Mouse (Mus musculus): ENCODE measurements at regions not wholly inside any gene's neighbourhood (a gene's known extent, or its start where the extent isn't known, plus 50 kb on each side); places are given as distances from the start of the nearest gene placed in this dataset.

DNA sequence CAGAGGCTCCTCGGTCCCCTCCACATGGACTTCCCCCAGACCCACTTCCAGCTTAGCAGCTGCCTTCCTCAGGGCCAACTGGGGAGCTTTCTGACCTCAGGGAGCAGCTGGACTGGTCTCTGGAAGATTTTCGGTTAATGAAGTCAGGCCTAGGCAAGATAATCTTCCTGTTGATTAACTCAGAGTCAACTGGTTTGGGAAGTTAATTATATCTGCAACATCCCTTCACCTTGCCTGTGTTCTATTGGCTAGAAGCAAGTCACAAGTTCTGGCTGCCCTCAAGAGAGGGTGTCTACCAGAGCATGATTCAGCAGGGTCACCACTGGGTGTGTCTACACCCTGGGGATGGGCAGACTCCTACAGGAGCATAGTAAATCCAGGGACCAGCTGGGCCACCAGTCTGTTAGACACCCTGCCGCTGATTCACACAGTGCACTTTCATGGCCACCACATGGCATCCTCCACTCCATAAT is 53.9 kb upstream of the Maml3 start:
- no peak for TF ChIP-seq GATA4 (IDR thresholded peaks at IDR 0.05; ENCODE audit: insufficient replicate concordance, low read length)

GRCm38 (mm10) chr3:52161688-52162087 is 56.8 kb upstream of the Maml3 start:
- no peak for TF ChIP-seq GATA4 (IDR thresholded peaks at IDR 0.05; ENCODE audit: insufficient replicate concordance, low read length)

GRCm38 (mm10) chr3:52163990-52164389 is 59.1 kb upstream of the Maml3 start:
- TF ChIP-seq GATA4 (IDR thresholded peaks at IDR 0.05; ENCODE audit: insufficient replicate concordance, low read length), result no peak

DNA sequence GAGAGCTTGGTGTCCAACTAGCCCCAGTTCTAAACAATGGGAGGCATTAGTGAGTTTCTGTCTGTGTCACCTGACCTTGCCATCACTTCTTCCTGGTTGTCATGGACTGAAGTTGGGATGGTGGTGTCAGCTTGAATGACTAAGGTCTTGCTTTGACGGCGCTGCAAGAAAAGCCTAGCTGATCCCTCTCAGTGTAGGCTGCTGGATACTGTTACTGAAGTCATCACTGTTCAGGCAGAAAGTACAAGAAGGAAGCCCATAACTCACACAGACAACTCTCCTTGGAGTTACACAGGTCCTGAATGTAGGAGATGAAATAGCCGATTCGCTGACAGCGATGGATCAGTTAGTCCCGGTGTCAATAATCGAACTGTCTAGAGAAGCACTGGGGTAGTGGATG is 62.5 kb upstream of the Maml3 start:
- no peak for TF ChIP-seq GATA4 (IDR thresholded peaks at IDR 0.05; ENCODE audit: insufficient replicate concordance, low read length)

DNA sequence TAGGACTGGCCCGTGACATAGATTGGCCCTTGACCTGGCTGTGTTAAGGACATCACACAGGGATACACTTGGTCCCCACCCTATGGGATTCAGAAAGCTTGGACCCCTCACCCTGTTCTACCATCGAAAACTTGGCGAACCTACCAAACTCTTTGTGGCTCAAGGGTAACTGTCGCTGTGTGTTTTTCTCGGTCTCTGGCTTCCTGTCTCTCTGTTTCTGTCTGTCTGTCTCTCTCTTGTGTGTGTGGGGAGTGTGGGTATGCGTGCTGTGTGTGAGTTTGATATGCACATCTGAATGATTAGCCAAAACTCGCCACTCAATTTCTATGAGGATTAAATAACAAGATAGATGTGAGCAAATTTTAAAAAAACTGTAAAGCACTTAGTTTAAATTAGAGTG is 66.0 kb upstream of the Maml3 start:
- no peak for TF ChIP-seq GATA4 (IDR thresholded peaks at IDR 0.05; ENCODE audit: insufficient replicate concordance, low read length)

DNA sequence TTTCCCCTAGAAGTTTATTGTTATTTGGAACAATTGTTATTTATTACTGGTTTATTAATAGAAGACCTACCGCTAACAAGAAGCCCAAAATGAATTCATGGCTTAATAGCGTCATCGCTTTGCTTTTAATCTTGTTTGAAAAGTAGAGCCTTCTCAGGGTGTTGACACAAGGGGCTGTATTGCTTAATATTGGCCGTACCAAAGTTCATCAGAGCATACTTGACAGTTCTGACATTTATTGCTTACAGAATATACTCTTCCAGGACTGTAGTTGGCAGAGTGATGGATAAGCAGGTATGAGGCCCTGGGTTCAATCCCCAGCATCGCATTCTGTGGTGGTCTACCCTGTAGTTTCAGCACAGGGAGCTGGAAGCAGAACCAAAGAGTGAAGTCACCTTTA is 66.4 kb upstream of the Maml3 start:
- no peak for TF ChIP-seq GATA4 (IDR thresholded peaks at IDR 0.05; ENCODE audit: insufficient replicate concordance, low read length)

DNA sequence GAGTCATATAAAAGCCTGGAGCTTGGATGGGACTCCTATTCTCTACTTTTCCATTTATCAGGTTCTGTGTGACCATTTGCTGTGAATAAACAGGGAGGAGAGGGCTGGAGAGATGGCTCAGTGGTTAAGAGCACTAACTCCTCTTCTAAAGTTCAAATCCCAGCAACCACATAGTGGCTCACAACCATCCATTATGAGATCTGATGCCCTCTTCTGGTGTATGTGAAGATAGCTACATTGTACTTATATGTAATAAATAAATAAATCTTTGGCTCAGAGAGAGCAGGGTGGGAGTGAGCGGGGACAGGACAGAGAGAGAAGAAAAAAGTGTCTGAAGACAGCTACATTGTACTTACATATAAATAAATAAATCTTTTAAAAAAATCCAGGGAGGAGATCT is 68.6 kb upstream of the Maml3 start:
- TF ChIP-seq GATA4 (IDR thresholded peaks at IDR 0.05; ENCODE audit: insufficient replicate concordance, low read length), result no peak

- TF ChIP-seq GATA4 (IDR thresholded peaks at IDR 0.05; ENCODE audit: insufficient replicate concordance, low read length), result no peak
These were observed 71.2 kb upstream of the Maml3 start for GRCm38 (mm10) chr3:52176108-52176507.

DNA sequence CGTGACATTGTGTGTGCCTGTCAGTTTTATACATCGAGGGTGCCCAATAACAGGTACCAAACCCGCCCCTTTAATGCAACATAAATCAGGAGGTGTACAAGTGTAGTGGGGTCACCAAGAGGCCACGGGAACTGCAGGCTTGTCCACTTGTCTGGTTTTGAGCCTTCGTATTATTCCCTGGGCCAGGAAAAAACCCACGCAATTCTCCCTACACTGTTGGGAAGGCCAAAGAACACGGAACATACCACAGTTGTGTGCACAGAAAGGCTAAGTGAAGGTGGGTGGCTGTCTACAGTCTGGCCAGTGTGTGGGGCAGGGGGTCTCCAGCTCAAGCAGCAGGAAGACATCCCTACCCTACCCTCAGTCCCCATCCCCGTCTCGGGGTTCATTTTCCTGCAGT is 74.0 kb upstream of the Maml3 start:
- no peak for TF ChIP-seq GATA4 (IDR thresholded peaks at IDR 0.05; ENCODE audit: insufficient replicate concordance, low read length)

DNA sequence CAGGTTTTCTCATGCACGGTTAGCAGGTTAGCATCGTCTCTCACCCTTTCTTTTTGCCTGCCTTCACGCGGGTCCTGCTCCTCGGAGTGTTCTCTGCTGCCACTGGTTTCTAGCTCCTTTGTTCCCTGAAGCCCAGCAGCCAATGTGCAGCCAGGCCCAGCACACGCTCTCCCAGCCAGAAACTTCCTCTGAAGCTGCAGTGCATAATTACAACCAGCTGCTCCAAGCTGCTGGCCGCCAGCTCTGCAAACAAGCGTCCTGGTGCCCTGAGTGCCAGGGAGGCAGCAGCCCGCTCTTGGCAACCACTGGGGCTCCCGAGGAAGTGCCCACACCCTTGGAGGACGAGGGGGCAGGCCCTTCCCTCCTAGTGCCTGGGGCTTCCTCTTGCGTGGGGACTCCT is 74.8 kb upstream of the Maml3 start:
- TF ChIP-seq GATA4 (IDR thresholded peaks at IDR 0.05; ENCODE audit: insufficient replicate concordance, low read length), result no peak

DNA sequence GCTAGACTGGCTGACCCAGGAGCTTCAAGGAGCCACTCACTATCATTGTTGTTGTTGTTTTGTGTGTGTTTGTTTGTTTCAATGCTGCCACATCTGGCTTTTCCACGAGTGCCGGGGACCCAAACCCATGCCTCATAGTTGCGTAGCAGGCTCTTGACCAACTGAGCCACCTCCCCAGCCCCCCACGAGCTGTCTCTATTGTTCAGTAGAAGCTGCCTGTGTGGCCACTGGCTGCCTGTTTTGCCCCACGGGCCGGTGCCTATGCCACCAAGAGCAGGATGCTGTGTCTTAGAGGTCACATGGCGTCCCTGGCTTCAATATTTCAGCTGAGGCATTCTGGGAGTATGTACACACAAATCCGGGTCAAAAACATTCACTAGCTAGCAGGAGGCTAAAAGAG is 75.4 kb upstream of the Maml3 start:
- no peak for TF ChIP-seq GATA4 (IDR thresholded peaks at IDR 0.05; ENCODE audit: insufficient replicate concordance, low read length)

GRCm38 (mm10) chr3:52180785-52181184 is 75.9 kb upstream of the Maml3 start:
- no peak; the same call in 1 of the 2 replicates for TF ChIP-seq GATA4 (IDR thresholded peaks at IDR 0.05; ENCODE audit: insufficient replicate concordance, low read length)

GRCm38 (mm10) chr3:52181326-52182101 is 76.6 kb upstream of the Maml3 start:
- TF ChIP-seq GATA4 (IDR thresholded peaks at IDR 0.05; ENCODE audit: insufficient replicate concordance, low read length), result no peak

DNA sequence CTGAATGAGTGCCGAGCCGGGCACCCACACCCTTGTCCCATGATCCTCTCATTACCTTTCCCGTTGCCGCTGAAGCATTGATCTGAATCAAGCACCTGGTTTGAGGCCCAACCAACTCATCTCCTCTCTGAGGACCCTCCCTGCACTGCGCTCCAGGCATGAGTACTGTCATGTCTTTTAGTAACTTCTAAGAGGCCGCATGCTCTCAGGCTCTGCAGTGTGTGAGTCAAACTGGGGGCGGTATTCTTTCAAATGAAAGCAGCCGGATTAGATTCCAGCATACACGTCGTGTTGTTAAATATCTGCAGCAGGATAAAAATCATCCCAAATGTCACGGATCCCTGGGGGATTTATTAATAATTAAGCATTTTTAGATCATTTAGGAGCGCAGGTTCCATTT is 79.4 kb upstream of the Maml3 start:
- no peak for TF ChIP-seq GATA4 (IDR thresholded peaks at IDR 0.05; ENCODE audit: insufficient replicate concordance, low read length)

- no peak for TF ChIP-seq GATA4 (IDR thresholded peaks at IDR 0.05; ENCODE audit: insufficient replicate concordance, low read length)
These were observed 80.5 kb upstream of the Maml3 start for GRCm38 (mm10) chr3:52185351-52185750.

DNA sequence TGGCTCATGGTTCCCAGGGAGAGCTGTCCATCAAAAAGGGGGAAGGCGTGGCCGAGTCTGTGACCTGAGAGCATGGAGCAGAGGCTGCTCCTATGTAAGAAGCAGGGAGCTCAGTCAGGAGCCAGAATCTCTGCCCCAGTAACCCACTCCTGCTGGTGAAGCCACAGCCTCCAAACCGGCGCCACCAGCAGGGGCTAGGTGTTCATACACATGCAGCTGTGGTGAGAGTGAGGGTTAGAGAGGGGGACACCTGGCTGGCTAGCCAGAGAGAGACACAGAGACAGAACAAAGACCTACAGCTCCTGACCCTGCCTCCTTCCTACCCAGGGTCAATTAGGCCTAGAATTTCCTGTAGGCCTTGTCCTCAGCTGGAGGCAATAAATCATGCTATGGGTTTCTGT is 80.7 kb upstream of the Foxo1 start:
- no peak for TF ChIP-seq GATA4 (IDR thresholded peaks at IDR 0.05; ENCODE audit: insufficient replicate concordance, low read length)

DNA sequence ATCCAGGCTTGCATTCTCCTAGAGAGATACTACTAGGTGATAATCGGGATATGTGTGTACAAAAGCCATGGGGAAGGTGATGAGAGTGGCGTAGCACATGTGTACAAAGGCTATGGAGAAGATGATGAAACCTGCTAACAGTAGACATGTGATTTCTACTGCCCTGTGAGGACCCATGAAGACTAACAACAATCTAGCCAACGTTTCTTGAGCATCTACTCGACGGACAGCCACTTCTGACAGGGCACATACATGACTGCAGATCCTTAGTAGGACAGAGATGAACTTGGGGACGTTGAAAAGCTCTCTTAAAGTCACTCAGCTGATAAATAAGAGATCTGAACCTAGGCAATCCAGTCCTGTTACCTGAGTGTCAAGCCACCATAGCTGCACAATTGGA is 79.8 kb upstream of the Foxo1 start:
- TF ChIP-seq GATA4 (IDR thresholded peaks at IDR 0.05; ENCODE audit: insufficient replicate concordance, low read length), result no peak

All from liver, adult (tissue).